Mouse (Mus musculus): ENCODE results near the gene Unc5b. TPM values are rescaled to one million over a fixed set of nuclear protein-coding genes. Genes with fewer than 3 reads are reported as not detected.

Unc5b gene
- polyA plus RNA-seq, 1 experiment from 2014 or later = 8.3 TPM

DNA sequence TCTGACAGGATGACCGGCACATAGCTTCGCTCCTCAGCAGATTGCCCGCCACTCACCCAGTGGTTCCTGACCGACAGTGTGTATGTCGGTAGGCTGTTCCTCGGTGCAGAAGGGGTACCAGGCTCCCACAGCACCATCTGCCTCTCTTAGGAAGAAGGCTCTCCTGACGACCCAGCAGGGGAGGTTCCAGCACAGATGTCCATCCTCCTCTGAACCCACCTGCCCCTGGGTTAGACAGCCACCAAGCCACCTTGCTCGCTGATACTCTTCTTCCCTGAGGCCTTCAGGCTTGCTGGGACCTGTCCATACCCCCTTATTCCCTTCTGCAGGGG, 25.2 kb downstream of the Unc5b start:
- Histone ChIP-seq H3K4me1 (peaks cover 96% of the 10 kb centered on the region), H3K27me3 (no peaks in the 10 kb centered on the region), H3K4me2 (replicated peaks) (no peak overlapping the region), H3K36me3 (no peaks in the 10 kb centered on the region), H3K9me3 (no peaks in the 10 kb centered on the region), H3K9ac (no peak overlapping the region), H3K27ac (no peak overlapping the region), H3K4me3 (no peak overlapping the region)
- ATAC-seq (ENCODE audit: low FRiP score, low read depth) = no peak
- 63% methylated on average over 8 of the region's 8 CpGs for WGBS

DNA sequence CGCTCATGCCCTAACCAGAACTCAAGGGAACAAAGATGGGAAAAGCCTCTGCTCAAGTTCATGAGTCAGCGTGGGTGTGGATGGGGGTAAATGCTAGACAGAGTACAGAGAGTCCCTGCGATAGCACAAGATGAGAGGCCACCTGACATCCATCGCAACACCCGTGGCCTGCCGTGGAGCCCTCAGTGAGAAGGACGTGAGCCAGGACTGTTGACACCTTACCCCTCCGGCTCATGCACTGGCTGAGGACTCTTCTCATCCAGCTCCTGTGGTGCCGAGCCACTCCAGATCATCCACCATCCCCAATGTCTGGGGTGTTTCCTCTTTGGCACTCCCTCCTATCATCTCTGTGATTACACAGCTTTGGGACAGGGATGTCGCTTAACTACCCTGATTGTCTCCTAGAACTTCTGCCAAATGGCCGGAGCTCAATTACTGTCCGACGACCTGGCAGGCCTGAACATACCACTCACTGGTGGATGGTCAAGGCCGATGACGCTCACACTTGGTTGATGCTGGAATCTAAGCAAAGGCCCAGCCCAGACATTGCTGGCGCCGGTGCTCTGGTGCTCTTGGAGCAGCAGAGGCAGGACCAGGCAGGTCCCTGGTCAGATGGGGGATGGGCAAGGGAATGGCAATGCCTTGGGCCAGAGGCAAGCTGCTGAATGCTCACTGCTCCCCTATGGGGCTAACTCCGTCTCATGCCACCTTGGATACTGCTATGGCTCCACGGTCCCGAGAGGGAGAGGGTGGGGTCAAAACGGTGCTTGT, 25.8 kb downstream of the Unc5b start:
- Histone ChIP-seq H3K4me3 (no peak overlapping the region), H3K36me3 (no peaks in the 10 kb centered on the region), H3K9me3 (no peaks in the 10 kb centered on the region), H3K27me3 (0 out of 2 replicates have a peak, but pooled peaks cover 3% of the 10 kb centered on the region), H3K9ac (no peak overlapping the region), H3K27ac (no peak overlapping the region), H3K4me1 (peaks cover 96% of the 10 kb centered on the region), H3K4me2 (replicated peaks) (no peak overlapping the region)
- WGBS = 61% methylated on average over 21 of the region's 21 CpGs
- no peak for ATAC-seq (ENCODE audit: low FRiP score, low read depth)

DNA sequence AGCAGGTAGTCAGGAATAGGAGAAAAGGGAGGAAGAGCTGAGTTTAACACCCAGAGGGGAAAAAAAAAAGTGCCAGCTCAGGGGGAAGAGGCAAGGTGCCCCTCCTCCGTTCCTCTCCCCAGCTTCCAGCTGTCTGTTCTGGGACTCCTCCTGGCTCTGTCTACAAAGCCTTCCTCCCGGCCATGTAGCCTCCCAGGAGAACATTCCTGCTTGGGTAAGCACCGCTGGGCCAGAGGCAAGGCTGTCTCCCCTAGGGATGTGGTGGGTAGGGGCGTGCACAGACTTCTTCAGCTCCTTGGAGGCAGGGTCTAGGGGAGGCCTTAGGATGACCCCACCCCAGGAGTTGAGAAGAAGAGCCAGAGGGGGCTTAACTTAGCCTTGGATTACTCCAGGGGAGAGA, 26.5 kb downstream of the Unc5b start:
- Histone ChIP-seq H3K36me3 (no peaks in the 10 kb centered on the region), H3K27me3 (0 out of 2 replicates have a peak, but pooled peaks cover 3% of the 10 kb centered on the region), H3K4me2 (replicated peaks) (no peak overlapping the region), H3K27ac (no peak overlapping the region), H3K9me3 (no peaks in the 10 kb centered on the region), H3K9ac (no peak overlapping the region), H3K4me1 (peaks cover 98% of the 10 kb centered on the region), H3K4me3 (no peak overlapping the region)
- ATAC-seq (ENCODE audit: low FRiP score, low read depth) = no peak
- 31% methylated on average over 4 of the region's 4 CpGs for WGBS

DNA sequence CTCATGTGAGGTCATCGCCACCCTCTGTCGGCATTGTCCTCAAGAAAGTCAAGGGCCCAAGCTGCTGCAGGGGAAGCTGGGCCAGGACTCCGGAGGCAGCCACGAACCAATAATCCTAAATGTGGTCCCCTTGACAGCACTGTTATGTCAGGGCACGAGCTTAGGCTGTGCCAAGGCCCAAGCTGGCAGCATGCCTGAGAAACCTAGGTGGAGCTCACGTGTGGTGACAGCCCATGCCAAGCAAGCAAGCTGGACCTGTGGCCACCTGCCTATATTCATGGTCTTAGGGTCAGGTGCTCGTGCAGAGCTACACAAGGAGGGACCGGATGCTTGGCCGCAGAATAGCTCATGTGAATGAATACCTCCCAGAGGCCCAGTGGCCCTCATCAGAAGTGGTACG, 27.4 kb downstream of the Unc5b start:
- Histone ChIP-seq H3K9ac (no peak overlapping the region), H3K4me3 (no peak overlapping the region), H3K4me1 (peaks cover 98% of the 10 kb centered on the region), H3K36me3 (no peaks in the 10 kb centered on the region), H3K27ac (no peak overlapping the region), H3K4me2 (replicated peaks) (no peak overlapping the region), H3K9me3 (no peaks in the 10 kb centered on the region), H3K27me3 (0 out of 2 replicates have a peak, but pooled peaks cover 3% of the 10 kb centered on the region)
- 87% methylated on average over 10 of the region's 10 CpGs for WGBS
- no peak for ATAC-seq (ENCODE audit: low FRiP score, low read depth)

DNA sequence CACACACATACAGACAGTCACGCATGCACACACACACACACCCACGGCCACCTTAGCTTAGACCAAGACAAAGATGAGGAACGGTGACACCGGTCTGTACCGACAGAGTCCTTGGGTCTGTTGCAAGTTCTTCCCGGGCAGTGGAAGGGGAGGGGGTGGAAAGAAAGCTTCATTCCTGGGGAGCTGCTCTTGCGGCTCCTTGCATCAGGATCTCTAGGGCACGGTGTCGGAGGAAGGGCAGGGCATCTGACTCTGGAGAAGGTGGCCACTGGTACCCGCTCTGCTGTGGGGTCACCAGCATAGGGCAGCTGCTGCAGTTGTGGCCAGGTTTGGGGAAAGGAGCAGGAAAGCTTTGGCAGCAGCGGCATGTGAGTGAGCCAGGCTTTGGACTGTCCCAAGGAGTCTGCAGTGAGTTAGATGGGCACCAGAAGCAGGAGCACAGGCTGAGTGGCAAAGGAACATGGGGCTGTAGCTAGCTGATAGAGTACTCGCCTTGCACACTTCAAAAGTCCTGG, 29.4 kb downstream of the Unc5b start:
- Histone ChIP-seq H3K4me2 (replicated peaks) (no peak overlapping the region), H3K9ac (peak overlapping the region; percentile 31; the same call in 1 of the 2 replicates), H3K4me3 (no peak overlapping the region), H3K9me3 (no peaks in the 10 kb centered on the region), H3K27me3 (0 out of 2 replicates have a peak, but pooled peaks cover 3% of the 10 kb centered on the region), H3K36me3 (no peaks in the 10 kb centered on the region), H3K4me1 (peaks cover 95% of the 10 kb centered on the region), H3K27ac (no peak overlapping the region)
- WGBS = 61% methylated on average over 12 of the region's 12 CpGs
- no peak for ATAC-seq (ENCODE audit: low FRiP score, low read depth)

DNA sequence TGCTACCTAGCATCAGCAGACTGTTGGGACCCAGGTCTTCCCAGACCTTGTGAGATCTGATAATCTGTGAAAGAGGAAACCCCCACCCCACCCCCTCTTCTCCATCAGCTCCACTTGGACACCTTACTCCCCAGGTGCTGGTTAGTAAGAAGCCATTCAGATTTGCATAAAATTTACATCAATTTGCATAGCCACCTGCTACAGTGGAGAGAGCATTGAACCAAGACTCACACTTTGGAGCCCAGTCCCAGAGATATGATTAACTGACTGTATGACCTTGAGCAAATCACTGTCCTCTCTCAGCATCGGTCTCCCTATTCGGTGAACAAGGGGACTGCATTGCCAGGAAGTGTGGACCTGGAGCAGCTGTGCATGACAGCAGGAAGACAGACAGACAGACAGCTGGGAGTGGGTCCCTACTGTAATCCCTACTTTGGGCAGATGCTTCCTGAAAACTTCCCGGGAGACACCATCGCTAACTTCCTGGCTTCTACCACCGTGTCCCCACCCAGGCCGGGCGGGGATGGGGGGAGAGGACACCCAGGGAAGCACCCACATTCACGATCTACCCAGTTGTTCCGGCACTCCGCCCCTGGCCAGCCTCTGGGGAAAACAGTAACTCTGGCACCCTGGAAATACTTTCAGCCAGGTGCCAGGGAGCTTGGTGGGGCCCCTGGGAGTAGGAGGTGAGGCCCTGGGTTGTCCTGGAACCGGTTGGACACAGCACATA, 30.0 kb downstream of the Unc5b start:
- no peak overlapping the region for H3K27ac ChIP-seq
- 0 out of 2 replicates have a peak, but pooled peaks cover 3% of the 10 kb centered on the region for H3K27me3 ChIP-seq
- H3K4me3 ChIP-seq = no peak overlapping the region
- no peaks in the 10 kb centered on the region for H3K36me3 ChIP-seq
- WGBS = 36% methylated on average over 11 of the region's 11 CpGs
- no peaks in the 10 kb centered on the region for H3K9me3 ChIP-seq
- H3K9ac ChIP-seq = no peak overlapping the region
- peaks cover 95% of the 10 kb centered on the region for H3K4me1 ChIP-seq
- H3K4me2 ChIP-seq (replicated peaks) = peak overlapping the region; percentile 21; the same call in 1 of the 2 replicates
- ATAC-seq (ENCODE audit: low FRiP score, low read depth) = no peak

DNA sequence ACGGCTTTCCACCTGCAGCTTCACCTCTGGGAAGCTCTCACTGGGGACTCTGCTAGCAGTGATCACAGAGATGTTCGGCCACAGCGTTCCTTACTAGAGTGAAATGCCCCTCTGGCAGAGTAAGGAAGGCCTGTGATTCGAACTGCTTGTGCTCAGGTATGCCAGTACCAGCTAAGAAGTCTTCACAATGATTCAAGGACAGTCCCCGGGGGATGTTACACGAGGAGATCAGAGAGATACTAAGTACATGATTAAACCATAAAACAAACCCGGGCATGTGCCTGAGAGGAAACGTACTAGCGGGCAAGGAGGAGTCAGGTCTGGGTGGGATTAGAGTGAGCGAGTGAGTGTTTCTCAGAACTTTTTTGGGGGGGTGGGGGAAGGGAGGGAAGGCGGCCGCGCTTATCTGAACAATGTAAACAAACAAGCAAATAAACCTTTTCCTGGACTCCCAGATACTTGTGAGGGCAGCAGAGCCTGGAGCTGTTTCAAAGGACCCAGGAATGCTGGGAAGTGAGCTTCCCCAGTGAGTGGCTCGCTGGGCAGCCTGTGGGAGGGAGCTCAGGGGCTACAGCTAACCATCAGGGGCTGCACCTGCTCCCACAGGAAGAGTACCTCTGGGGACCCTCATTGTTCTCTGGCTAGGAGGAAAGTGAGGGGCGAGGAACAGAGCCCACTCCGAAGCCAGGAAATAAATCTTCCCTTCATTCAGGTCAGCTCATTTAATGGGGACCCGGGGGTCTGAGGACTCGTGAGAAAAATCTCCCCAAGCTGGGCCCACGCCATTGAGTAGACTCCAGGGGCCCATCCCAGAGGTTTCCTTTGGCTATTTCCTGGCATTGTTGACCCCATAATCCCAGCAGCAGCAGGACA, 30.9 kb downstream of the Unc5b start:
- H3K4me1 ChIP-seq = peaks cover 95% of the 10 kb centered on the region
- no peak overlapping the region for H3K4me3 ChIP-seq
- H3K9me3 ChIP-seq = no peaks in the 10 kb centered on the region
- 0 out of 2 replicates have a peak overlapping the region, but pooled peaks have one; percentile 6 for H3K27ac ChIP-seq
- ATAC-seq (ENCODE audit: low FRiP score, low read depth) = no peak
- no peaks in the 10 kb centered on the region for H3K36me3 ChIP-seq
- WGBS = 9% methylated on average over 19 of the region's 19 CpGs
- 0 out of 2 replicates have a peak, but pooled peaks cover 3% of the 10 kb centered on the region for H3K27me3 ChIP-seq
- H3K9ac ChIP-seq = peak overlapping the region; percentile 32
- peak overlapping the region; percentile 21 for H3K4me2 ChIP-seq (replicated peaks)

DNA sequence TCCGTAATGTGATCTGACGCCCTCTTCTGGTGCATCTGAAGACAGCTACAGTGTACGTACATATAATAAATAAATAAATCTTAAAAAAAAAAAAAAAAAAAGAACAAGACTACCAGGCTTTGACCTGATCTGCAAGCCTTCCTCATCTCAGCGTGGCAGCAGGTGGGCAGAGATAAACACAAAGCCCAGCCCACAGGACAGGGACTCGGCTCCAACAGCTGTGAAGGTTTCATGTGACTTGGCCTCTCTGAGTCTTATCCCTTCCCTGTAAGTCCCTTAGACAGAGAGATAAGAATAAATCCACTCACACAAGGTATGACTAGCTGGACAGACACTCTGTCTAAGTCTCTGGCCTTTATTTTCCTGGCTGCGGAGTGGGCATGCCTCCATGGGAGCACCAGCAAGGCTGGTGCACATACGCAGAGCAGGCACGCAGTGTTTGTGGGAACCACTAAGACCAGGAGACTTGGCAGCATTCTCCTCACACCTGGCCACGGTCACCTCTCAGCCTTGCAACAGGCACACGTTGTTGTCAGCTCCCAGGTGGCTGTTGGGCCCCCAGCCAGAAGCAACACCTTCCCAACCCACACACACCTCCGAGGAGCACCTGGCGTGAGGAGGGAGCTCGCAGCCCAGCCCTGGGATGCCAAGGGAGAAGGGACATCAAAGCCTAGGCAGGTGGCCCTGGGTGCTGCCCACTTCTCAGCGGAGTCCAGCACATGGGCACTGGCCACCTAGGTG, 33.5 kb downstream of the Unc5b start:
- no peak overlapping the region; the same call in 1 of the 2 replicates for H3K27ac ChIP-seq
- 68% methylated on average over 14 of the region's 14 CpGs for WGBS
- 0 out of 2 replicates have a peak, but pooled peaks cover 3% of the 10 kb centered on the region for H3K27me3 ChIP-seq
- H3K36me3 ChIP-seq = no peaks in the 10 kb centered on the region
- ATAC-seq (ENCODE audit: low FRiP score, low read depth) = no peak
- no peak overlapping the region for H3K9ac ChIP-seq
- no peak overlapping the region for H3K4me3 ChIP-seq
- H3K9me3 ChIP-seq = no peaks in the 10 kb centered on the region
- no peak overlapping the region for H3K4me2 ChIP-seq (replicated peaks)
- peaks cover 93% of the 10 kb centered on the region for H3K4me1 ChIP-seq

DNA sequence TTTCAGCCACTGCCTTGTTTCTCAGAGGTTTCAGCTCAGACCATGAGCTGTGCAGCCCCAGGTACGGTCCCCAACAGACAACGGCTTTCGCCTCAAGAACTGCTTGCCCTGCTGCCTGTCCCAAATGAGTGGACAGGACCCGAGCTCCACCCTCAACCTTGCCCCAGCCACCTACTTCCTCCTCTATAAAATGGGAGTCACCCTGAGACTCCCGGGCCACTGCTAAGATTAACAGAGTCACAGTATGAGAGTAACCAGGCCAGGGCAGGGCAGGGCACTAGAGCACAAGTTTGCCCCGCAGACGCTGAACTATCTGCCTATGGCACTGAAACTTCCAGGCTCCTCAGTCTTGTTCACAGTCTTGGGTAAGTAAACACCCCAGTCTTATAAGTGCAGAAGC, 34.9 kb downstream of the Unc5b start:
- Histone ChIP-seq H3K4me2 (replicated peaks) (no peak overlapping the region), H3K27ac (peak overlapping the region; percentile 87; the same call in 1 of the 2 replicates), H3K4me3 (no peak overlapping the region), H3K4me1 (peaks cover 95% of the 10 kb centered on the region), H3K9me3 (no peaks in the 10 kb centered on the region), H3K9ac (no peak overlapping the region), H3K27me3 (0 out of 2 replicates have a peak, but pooled peaks cover 3% of the 10 kb centered on the region), H3K36me3 (no peaks in the 10 kb centered on the region)
- no peak for ATAC-seq (ENCODE audit: low FRiP score, low read depth)
- 61% methylated on average over 7 of the region's 7 CpGs for WGBS

DNA sequence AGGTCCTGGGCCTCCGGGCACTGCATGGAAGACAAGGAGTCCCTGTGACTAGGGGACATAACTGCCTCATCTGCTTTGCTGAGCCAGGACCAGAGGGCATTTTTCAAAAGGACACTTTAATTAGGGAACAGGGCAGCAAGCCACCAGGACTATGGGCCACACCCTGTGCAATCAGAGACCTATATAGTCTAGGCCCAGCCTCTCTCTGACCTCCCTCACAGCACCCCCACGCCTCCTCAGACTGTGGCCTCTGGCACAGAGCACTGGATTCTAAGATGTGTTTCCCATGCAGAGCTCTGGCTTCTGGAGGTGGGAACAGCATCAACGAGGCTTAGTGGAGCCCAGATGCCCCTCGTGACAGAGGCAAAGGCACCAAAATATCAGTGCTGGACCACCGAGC, 35.4 kb downstream of the Unc5b start:
- no peak overlapping the region for H3K4me2 ChIP-seq (replicated peaks)
- H3K4me3 ChIP-seq = no peak overlapping the region
- no peak overlapping the region for H3K9ac ChIP-seq
- no peaks in the 10 kb centered on the region for H3K9me3 ChIP-seq
- no peaks in the 10 kb centered on the region for H3K36me3 ChIP-seq
- peaks cover 91% of the 10 kb centered on the region for H3K4me1 ChIP-seq
- no peak for ATAC-seq (ENCODE audit: low FRiP score, low read depth)
- peak overlapping the region; percentile 87; the same call in 1 of the 2 replicates for H3K27ac ChIP-seq
- WGBS = 35% methylated on average over 5 of the region's 5 CpGs
- 0 out of 2 replicates have a peak, but pooled peaks cover 3% of the 10 kb centered on the region for H3K27me3 ChIP-seq

DNA sequence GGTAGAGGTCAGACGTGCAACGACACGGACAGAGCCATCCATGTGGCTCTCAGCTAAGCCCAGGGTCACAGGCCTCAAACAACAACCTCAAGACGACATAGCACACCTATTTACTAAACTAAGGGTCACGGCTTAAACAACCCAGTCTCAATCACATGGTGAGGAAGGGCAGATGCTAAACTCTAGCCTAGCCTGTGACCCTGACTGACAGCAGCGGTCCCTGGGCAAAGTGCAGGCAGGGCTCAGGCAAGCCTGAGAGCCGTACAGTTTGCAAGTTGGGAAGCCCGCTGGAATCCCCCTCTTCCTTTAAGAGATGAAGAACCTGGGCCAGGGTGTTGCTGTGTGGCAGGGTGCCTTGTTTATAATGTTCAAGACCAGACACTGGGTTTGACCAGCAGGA, 36.6 kb downstream of the Unc5b start:
- Histone ChIP-seq H3K27me3 (no peaks in the 10 kb centered on the region), H3K9ac (peak overlapping the region; percentile 19; the same call in 1 of the 2 replicates), H3K4me3 (no peak overlapping the region), H3K4me1 (peaks cover 79% of the 10 kb centered on the region), H3K36me3 (no peaks in the 10 kb centered on the region), H3K27ac (peak overlapping the region; percentile 87), H3K9me3 (no peaks in the 10 kb centered on the region), H3K4me2 (replicated peaks) (peak overlapping the region; percentile 40)
- WGBS = 12% methylated on average over 8 of the region's 8 CpGs
- no peak for ATAC-seq (ENCODE audit: low FRiP score, low read depth)
